Mouse (Mus musculus) heart, adult 2 months (tissue): ENCODE data around the gene Crlf3.

Experiments
- CTCF ChIP-seq: fragments of 200-600 bp; IDR thresholded peaks from 2 replicates; pipeline ENCODE4 v1.8.1; 2022; ENCODE audit warnings: antibody characterized with exemption, mild to moderate bottlenecking, moderate library complexity
- EP300 ChIP-seq: fragments of 200-500 bp; IDR thresholded peaks from 2 replicates; pipeline ENCODE4 v1.6.1; 2011; ENCODE audit warnings: low read depth, low read length, control low read depth; ENCODE audit not compliant: insufficient read depth
- POLR2A ChIP-seq: fragments of 200-500 bp; IDR thresholded peaks from 2 replicates; pipeline ENCODE4 v1.6.1; 2011; ENCODE audit warnings: mild to moderate bottlenecking, low read depth, low read length, control low read depth; ENCODE audit not compliant: insufficient read depth

- TF ChIP-seq CTCF (no peak), EP300 (no peak), POLR2A (no peak)
Measured at GRCm38 (mm10) chr11:80090555-80091164, 9.9 kb upstream of the Crlf3 start.
